Mouse (Mus musculus) limb, embryonic 15.5 days (tissue): Measurements from ENCODE around the gene Pakap. TPM values are rescaled to one million over a fixed set of nuclear protein-coding genes. Genes with fewer than 3 reads are reported as not detected.
A peak's percentile ranks its signal among the peaks of the same experiment; 100 is the strongest.

ENCODE experiments used
- ATAC-seq: fragments of 200-750 bp; cut with Nextera tagmentation; 2 replicates; pipeline ENCODE4 v1.8.0; 2017; ENCODE audit warnings: low read depth, moderate TSS enrichment; ENCODE audit not compliant: insufficient number of reproducible peaks, low FRiP score, low TSS enrichment
- H3K27ac ChIP-seq: fragments of 300-500 bp; sonication (generic); 2 replicates; pipeline ENCODE4 v1.5.1; 2015; ENCODE audit warnings: moderate library complexity, mild to moderate bottlenecking, inconsistent platforms
- H3K27me3 ChIP-seq: fragments of 300-500 bp; sonication (generic); 2 replicates; pipeline ENCODE4 v1.6.1; 2015; ENCODE audit warnings: inconsistent platforms
- H3K36me3 ChIP-seq: fragments of 300-500 bp; sonication (generic); 2 replicates; pipeline ENCODE4 v1.6.1; 2015; ENCODE audit warnings: inconsistent platforms
- H3K4me1 ChIP-seq: fragments of 300-500 bp; sonication (generic); 2 replicates; pipeline ENCODE4 v1.6.1; 2015; ENCODE audit warnings: inconsistent platforms
- H3K4me2 ChIP-seq: fragments of 300-500 bp; sonication (generic); 2 replicates; pipeline ENCODE4 v1.6.1; 2015; ENCODE audit warnings: mild to moderate bottlenecking, inconsistent platforms
- H3K4me3 ChIP-seq: fragments of 300-500 bp; sonication (generic); 2 replicates; pipeline ENCODE4 v1.5.1; 2015; ENCODE audit warnings: mild to moderate bottlenecking, inconsistent platforms
- H3K9ac ChIP-seq: fragments of 300-500 bp; sonication (generic); 2 replicates; pipeline ENCODE4 v1.6.1; 2015; ENCODE audit warnings: inconsistent platforms
- H3K9me3 ChIP-seq: fragments of 300-500 bp; sonication (generic); 2 replicates; pipeline ENCODE4 v1.6.1; 2016; ENCODE audit warnings: inconsistent platforms
- WGBS: fragments of 180-500 bp; shearing (Covaris S2); methylation state at CpG from one replicate; pipeline ENCODE4 v1.1.7; 2015; 5-methylcytosine and 5-hydroxymethylcytosine counted together
- polyA plus RNA-seq: library from polyadenylated mRNA; unstranded; fragments of >200 nt; fragmentation: Nextera tagmentation; extraction: Ambion mirVana; gene quantifications from 2 replicates; pipeline ENCODE4 v1.2.1, GENCODE M21; 2015

The Pakap gene
- polyA plus RNA-seq, 1 experiment from 2014 or later, result 30.5 TPM

- Histone ChIP-seq H3K9me3 (no peaks in the 10 kb centered on the region), H3K4me2 (no peak overlapping the region), H3K4me1 (no peaks in the 10 kb centered on the region), H3K9ac (no peak overlapping the region), H3K27ac (no peak overlapping the region), H3K36me3 (no peaks in the 10 kb centered on the region), H3K4me3 (no peak overlapping the region), H3K27me3 (no peaks in the 10 kb centered on the region)
- no peak for ATAC-seq
- WGBS, result 88% methylated on average over 6 of the region's 6 CpGs
These were observed 162.1 kb downstream of the Pakap start for GRCm38 (mm10) chr4:57730047-57730446.

GRCm38 (mm10) chr4:57730801-57731598 lies 163.0 kb downstream of the Pakap start:
- Histone ChIP-seq H3K36me3 (no peaks in the 10 kb centered on the region), H3K9ac (no peak overlapping the region), H3K4me2 (no peak overlapping the region), H3K9me3 (no peaks in the 10 kb centered on the region), H3K4me3 (no peak overlapping the region), H3K4me1 (no peaks in the 10 kb centered on the region; the same call in 1 of the 2 replicates), H3K27ac (no peak overlapping the region), H3K27me3 (no peaks in the 10 kb centered on the region)
- 81% methylated on average over 11 of the region's 11 CpGs for WGBS
- no peak for ATAC-seq

- Histone ChIP-seq H3K36me3 (no peaks in the 10 kb centered on the region), H3K9ac (no peak overlapping the region), H3K27me3 (no peaks in the 10 kb centered on the region), H3K27ac (no peak overlapping the region), H3K4me2 (no peak overlapping the region), H3K4me1 (no peaks in the 10 kb centered on the region; the same call in 1 of the 2 replicates), H3K4me3 (no peak overlapping the region), H3K9me3 (no peaks in the 10 kb centered on the region)
- no peak for ATAC-seq
- 86% methylated on average over 5 of the region's 5 CpGs for WGBS
These were observed 164.4 kb downstream of the Pakap start for GRCm38 (mm10) chr4:57732351-57732750.

- 67% methylated on average over 3 of the region's 3 CpGs for WGBS
- no peak overlapping the region for H3K4me3 ChIP-seq
- no peak overlapping the region for H3K27ac ChIP-seq
- no peak overlapping the region for H3K4me2 ChIP-seq
- H3K4me1 ChIP-seq, result peaks cover 2% of the 10 kb centered on the region
- no peak overlapping the region for H3K9ac ChIP-seq
- H3K9me3 ChIP-seq, result no peaks in the 10 kb centered on the region
- H3K27me3 ChIP-seq, result no peaks in the 10 kb centered on the region
- no peak for ATAC-seq
- no peaks in the 10 kb centered on the region for H3K36me3 ChIP-seq
These were observed 165.5 kb downstream of the Pakap start for GRCm38 (mm10) chr4:57733445-57733844.

GRCm38 (mm10) chr4:57735426-57735825 lies 167.4 kb downstream of the Pakap start:
- H3K27me3 ChIP-seq, result no peaks in the 10 kb centered on the region
- no peaks in the 10 kb centered on the region for H3K9me3 ChIP-seq
- no peak for ATAC-seq
- peaks cover 13% of the 10 kb centered on the region for H3K4me1 ChIP-seq
- H3K36me3 ChIP-seq, result no peaks in the 10 kb centered on the region
- no peak overlapping the region for H3K4me2 ChIP-seq
- no peak overlapping the region for H3K9ac ChIP-seq
- H3K4me3 ChIP-seq, result no peak overlapping the region
- H3K27ac ChIP-seq, result no peak overlapping the region
- WGBS, result 76% methylated on average over 5 of the region's 5 CpGs

- WGBS, result 23% methylated on average over 8 of the region's 8 CpGs
- Histone ChIP-seq H3K27me3 (no peaks in the 10 kb centered on the region), H3K4me2 (no peak overlapping the region), H3K27ac (no peak overlapping the region), H3K4me1 (peaks cover 25% of the 10 kb centered on the region), H3K36me3 (no peaks in the 10 kb centered on the region), H3K4me3 (no peak overlapping the region), H3K9ac (no peak overlapping the region), H3K9me3 (no peaks in the 10 kb centered on the region)
- no peak for ATAC-seq
These were observed 171.0 kb downstream of the Pakap start for GRCm38 (mm10) chr4:57738856-57739552.

GRCm38 (mm10) chr4:57743325-57743929 lies 175.4 kb downstream of the Pakap start:
- 40% methylated on average over 11 of the region's 11 CpGs for WGBS
- Histone ChIP-seq H3K9ac (no peak overlapping the region), H3K27ac (no peak overlapping the region), H3K9me3 (no peaks in the 10 kb centered on the region), H3K4me2 (no peak overlapping the region), H3K27me3 (no peaks in the 10 kb centered on the region), H3K4me1 (peaks cover 24% of the 10 kb centered on the region), H3K36me3 (peaks cover 5% of the 10 kb centered on the region; the same call in 1 of the 2 replicates), H3K4me3 (no peak overlapping the region)
- ATAC-seq, result no peak

- H3K4me3 ChIP-seq, result no peak overlapping the region
- peaks cover 5% of the 10 kb centered on the region; the same call in 1 of the 2 replicates for H3K36me3 ChIP-seq
- H3K4me1 ChIP-seq, result no peaks in the 10 kb centered on the region
- H3K4me2 ChIP-seq, result no peak overlapping the region
- H3K27ac ChIP-seq, result no peak overlapping the region
- WGBS, result 61% methylated on average over 4 of the region's 4 CpGs
- H3K9ac ChIP-seq, result no peak overlapping the region
- no peaks in the 10 kb centered on the region for H3K9me3 ChIP-seq
- no peak for ATAC-seq
- H3K27me3 ChIP-seq, result no peaks in the 10 kb centered on the region
These were observed 182.7 kb downstream of the Pakap start for GRCm38 (mm10) chr4:57750651-57751050.

GRCm38 (mm10) chr4:57751054-57751453 lies 183.1 kb downstream of the Pakap start:
- H3K36me3 ChIP-seq, result peaks cover 3% of the 10 kb centered on the region; the same call in 1 of the 2 replicates
- no peak overlapping the region for H3K9ac ChIP-seq
- 44% methylated on average over 4 of the region's 4 CpGs for WGBS
- H3K9me3 ChIP-seq, result no peaks in the 10 kb centered on the region
- no peaks in the 10 kb centered on the region for H3K27me3 ChIP-seq
- no peak overlapping the region for H3K4me3 ChIP-seq
- no peak overlapping the region for H3K27ac ChIP-seq
- H3K4me2 ChIP-seq, result no peak overlapping the region
- H3K4me1 ChIP-seq, result no peaks in the 10 kb centered on the region
- no peak for ATAC-seq

GRCm38 (mm10) chr4:57751566-57751965 lies 183.6 kb downstream of the Pakap start:
- Histone ChIP-seq H3K36me3 (peaks cover 3% of the 10 kb centered on the region; the same call in 1 of the 2 replicates), H3K4me2 (no peak overlapping the region), H3K27ac (no peak overlapping the region), H3K9me3 (no peaks in the 10 kb centered on the region), H3K27me3 (no peaks in the 10 kb centered on the region), H3K4me1 (no peaks in the 10 kb centered on the region), H3K4me3 (no peak overlapping the region), H3K9ac (no peak overlapping the region)
- whole genome bisulfite sequencing, result 93% methylated on average over 11 of the region's 11 CpGs
- ATAC-seq, result no peak

- ATAC-seq, result no peak
- Histone ChIP-seq H3K9me3 (no peaks in the 10 kb centered on the region), H3K27me3 (no peaks in the 10 kb centered on the region), H3K27ac (no peak overlapping the region), H3K4me1 (0 out of 2 replicates have a peak, but pooled peaks cover 5% of the 10 kb centered on the region), H3K4me2 (no peak overlapping the region), H3K4me3 (no peak overlapping the region), H3K36me3 (peaks cover 3% of the 10 kb centered on the region; the same call in 1 of the 2 replicates), H3K9ac (no peak overlapping the region)
- whole genome bisulfite sequencing, result 89% methylated on average over 11 of the region's 11 CpGs
These were observed 187.1 kb downstream of the Pakap start for GRCm38 (mm10) chr4:57755085-57755484.

GRCm38 (mm10) chr4:57757997-57758396 lies 190.0 kb downstream of the Pakap start:
- Histone ChIP-seq H3K27ac (peak overlapping the region; percentile 22; the same call in 1 of the 2 replicates), H3K27me3 (no peaks in the 10 kb centered on the region), H3K9me3 (no peaks in the 10 kb centered on the region), H3K4me3 (no peak overlapping the region), H3K36me3 (no peaks in the 10 kb centered on the region), H3K4me1 (0 out of 2 replicates have a peak, but pooled peaks cover 5% of the 10 kb centered on the region), H3K4me2 (no peak overlapping the region), H3K9ac (no peak overlapping the region)
- 50% methylated on average over 11 of the region's 11 CpGs for WGBS
- ATAC-seq, result no peak
